Mouse (Mus musculus): Measurements from ENCODE around the gene Gsdma3.
A peak's percentile ranks its signal among the peaks of the same experiment; 100 is the strongest.

- TF ChIP-seq POLR2AphosphoS2 (IDR thresholded peaks at IDR 0.05; ENCODE audit: insufficient read length, low read depth) (peak; percentile 92), POLR2A (IDR thresholded peaks at IDR 0.05; ENCODE audit: insufficient read length, low read depth) (peak; percentile 85), USF1 (IDR thresholded peaks at IDR 0.05; ENCODE audit: low read depth) (no peak), MYOD1 (IDR thresholded peaks at IDR 0.05; ENCODE audit: control insufficient read depth in 1 of 3, insufficient read length in 2 of 3, low read depth in 2 of 3) (peak in 2 of 3 experiments; percentile 88), E2F4 (IDR thresholded peaks at IDR 0.05; ENCODE audit: insufficient read depth) (peak; percentile 41), MAX (IDR thresholded peaks at IDR 0.05; ENCODE audit: low read depth) (peak; percentile 31), MYOG (IDR thresholded peaks at IDR 0.05; ENCODE audit: control insufficient read depth in 1 of 3, insufficient read depth in 1 of 3, insufficient read length in 2 of 3, low read depth in 2 of 3) (peak; percentile 40 to 95 (median 95))
Measured at GRCm38 (mm10) chr11:98681786-98682745, 55.9 kb downstream of the Gsdma3 start, which contains the start of gene Psmd3.

Data from myocyte (in vitro differentiated cells).